Mouse (Mus musculus) lung, embryonic 16.5 days (tissue): Measurements from ENCODE around the gene Fgf12. TPM values are rescaled to one million over a fixed set of nuclear protein-coding genes. Genes with fewer than 3 reads are reported as not detected.

Experiments used
- ATAC-seq: fragments of 200-750 bp; cut with Nextera tagmentation; 2 replicates; pipeline ENCODE4 v1.8.0; 2017; ENCODE audit warnings: low read depth, mild to moderate bottlenecking, moderate library complexity
- H3K27ac ChIP-seq: fragments of 300-500 bp; sonication (generic); 2 replicates; pipeline ENCODE4 v1.5.1; 2014; ENCODE audit warnings: mild to moderate bottlenecking, control low read depth, low read length
- H3K27me3 ChIP-seq: fragments of 300-500 bp; sonication (generic); 2 replicates; pipeline ENCODE4 v1.6.1; 2014; ENCODE audit warnings: low read depth, low read length, mixed read lengths; ENCODE audit not compliant: control insufficient read depth, insufficient read depth
- H3K36me3 ChIP-seq: fragments of 300-500 bp; sonication (generic); 2 replicates; pipeline ENCODE4 v1.6.1; 2014; ENCODE audit warnings: low read length; ENCODE audit not compliant: control insufficient read depth, insufficient read depth
- H3K4me1 ChIP-seq: fragments of 300-500 bp; sonication (generic); replicated peaks from 2 replicates; pipeline ENCODE4 v1.6.1; 2014; ENCODE audit warnings: low read length, mixed read lengths; ENCODE audit not compliant: control insufficient read depth, insufficient read depth
- H3K4me2 ChIP-seq: fragments of 300-500 bp; sonication (generic); 2 replicates; pipeline ENCODE4 v1.6.1; 2014; ENCODE audit warnings: low read depth, low read length, control low read depth
- H3K4me3 ChIP-seq: fragments of 300-500 bp; sonication (generic); 2 replicates; pipeline ENCODE4 v1.5.1; 2014; ENCODE audit warnings: mild to moderate bottlenecking, low read length, control low read depth
- H3K9ac ChIP-seq: fragments of 300-500 bp; sonication (generic); 2 replicates; pipeline ENCODE4 v1.6.1; 2014; ENCODE audit warnings: low read length, control low read depth
- H3K9me3 ChIP-seq: fragments of 300-500 bp; sonication (generic); 2 replicates; pipeline ENCODE4 v1.6.1; 2016; ENCODE audit warnings: low read length; ENCODE audit not compliant: control insufficient read depth
- WGBS: fragments of 180-500 bp; shearing (Covaris S2); extraction: QIAGEN DNeasy Blood & Tissue Kit; methylation state at CpG from one replicate; pipeline ENCODE4 v1.1.7; 2014; 5-methylcytosine and 5-hydroxymethylcytosine counted together
- polyA plus RNA-seq: library from polyadenylated mRNA; unstranded; fragments of >200 nt; fragmentation: Nextera tagmentation; extraction: Ambion mirVana; gene quantifications from 2 replicates; pipeline ENCODE4 v1.2.1, GENCODE M21; 2015

Fgf12 gene
- polyA plus RNA-seq, 1 experiment from 2014 or later = 2.9 TPM

DNA sequence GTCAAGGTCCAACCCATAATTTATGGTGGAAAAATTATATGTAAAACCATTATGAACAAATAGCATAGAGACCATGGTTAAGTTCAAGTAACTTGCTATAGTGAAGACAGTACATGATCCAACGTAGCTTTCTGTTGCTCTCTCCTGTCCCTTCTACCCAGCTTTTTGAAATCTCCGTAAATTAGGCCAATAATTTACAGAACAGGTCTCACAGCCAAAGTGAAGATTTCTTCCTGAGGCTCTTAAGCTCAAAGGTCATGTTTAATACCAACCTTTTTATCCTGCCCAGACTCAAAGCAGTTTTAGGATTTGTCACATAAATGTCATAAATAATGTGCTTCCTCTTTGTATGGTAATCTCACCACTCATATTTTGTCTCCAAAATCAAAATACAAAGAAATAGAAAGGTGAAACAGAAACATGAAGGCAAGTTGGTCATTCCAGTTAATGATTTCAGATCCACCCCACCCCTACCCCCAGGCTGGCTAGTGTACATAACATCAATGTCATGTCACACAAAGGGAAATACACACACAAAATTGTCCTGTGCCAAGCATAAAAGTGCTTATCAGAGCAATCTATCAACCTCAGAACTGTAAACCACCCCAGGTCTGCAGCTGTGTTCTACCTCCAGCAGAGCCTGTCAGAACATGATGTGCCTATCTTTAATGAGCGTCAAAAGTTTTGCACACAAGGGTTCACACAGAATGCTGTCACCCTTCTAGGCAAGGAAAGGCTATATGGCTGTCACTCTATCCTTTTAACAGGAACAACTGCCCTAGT is 509.8 kb downstream of the Fgf12 start:
- no peaks in the 10 kb centered on the region for H3K27me3 ChIP-seq
- WGBS = 66% methylated on average over 3 of the region's 3 CpGs
- H3K9me3 ChIP-seq = no peaks in the 10 kb centered on the region
- no peak overlapping the region for H3K27ac ChIP-seq
- no peaks in the 10 kb centered on the region for H3K36me3 ChIP-seq
- H3K4me2 ChIP-seq = no peak overlapping the region
- H3K4me1 ChIP-seq = no peaks in the 10 kb centered on the region
- H3K4me3 ChIP-seq = no peak overlapping the region
- no peak for ATAC-seq
- H3K9ac ChIP-seq = no peak overlapping the region

DNA sequence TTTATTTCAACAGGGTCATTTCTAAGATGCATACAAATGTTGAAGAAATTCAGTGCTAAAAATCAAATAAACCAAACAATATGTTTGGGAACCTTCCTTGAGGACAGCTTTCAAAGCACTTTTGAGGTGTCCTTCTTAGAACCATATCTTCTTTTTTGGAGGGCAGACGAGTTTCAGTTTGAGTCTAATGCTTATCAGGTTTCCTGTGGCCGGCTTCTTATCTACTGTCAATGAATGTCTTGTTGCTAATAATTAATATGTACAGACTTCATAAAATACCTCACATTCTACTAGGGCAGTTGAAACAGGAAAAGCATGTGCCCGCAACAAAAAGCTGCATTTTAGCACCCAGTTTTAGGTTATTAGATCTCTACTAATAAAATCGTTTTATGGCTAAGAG is 513.5 kb downstream of the Fgf12 start:
- no peak overlapping the region for H3K4me2 ChIP-seq
- H3K4me3 ChIP-seq = no peak overlapping the region
- no peak for ATAC-seq
- 55% methylated on average over 4 of the region's 4 CpGs for WGBS
- no peak overlapping the region for H3K9ac ChIP-seq
- H3K36me3 ChIP-seq = no peaks in the 10 kb centered on the region
- no peaks in the 10 kb centered on the region for H3K27me3 ChIP-seq
- no peak overlapping the region for H3K27ac ChIP-seq
- no peaks in the 10 kb centered on the region for H3K4me1 ChIP-seq
- H3K9me3 ChIP-seq = no peaks in the 10 kb centered on the region

DNA sequence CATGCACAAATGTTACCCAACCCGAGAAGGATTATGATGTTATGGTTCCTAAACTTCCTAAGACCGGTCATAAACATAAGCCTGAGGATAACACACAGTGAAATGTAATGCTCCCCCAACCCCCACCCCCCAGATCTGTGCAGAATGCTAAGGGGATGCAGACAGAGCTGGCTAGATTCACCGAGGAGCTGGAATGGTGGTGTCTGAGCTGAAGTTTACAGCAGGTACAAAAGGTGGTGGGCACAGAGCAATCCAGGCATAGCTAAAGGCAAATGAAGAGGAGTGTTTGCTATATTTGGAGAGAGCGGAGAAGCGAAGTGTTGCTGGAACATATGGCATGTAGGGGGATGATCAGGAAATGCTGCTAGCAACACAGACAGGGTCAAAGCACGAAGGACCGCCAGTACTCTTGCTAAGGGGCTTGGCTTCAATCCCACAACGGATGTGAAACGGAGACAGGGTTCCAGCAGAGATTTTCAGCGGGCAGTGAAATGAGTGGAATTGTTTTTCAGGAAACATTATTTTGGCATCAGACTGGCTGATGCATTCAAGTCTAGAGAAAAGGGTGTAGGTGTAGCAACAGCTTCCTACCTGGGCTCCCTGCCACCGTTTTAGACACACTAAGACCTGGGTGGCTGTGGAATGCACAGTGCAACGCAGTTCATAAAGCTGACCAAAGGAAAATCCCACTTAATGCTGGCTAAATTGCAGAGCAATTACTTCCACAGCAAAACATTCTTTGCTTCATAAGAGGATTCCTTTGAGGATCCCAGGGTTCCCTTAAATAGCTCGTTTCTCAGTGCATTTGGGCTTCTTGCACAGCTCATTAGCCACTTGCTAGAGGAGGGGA is 514.6 kb downstream of the Fgf12 start:
- peak; percentile 89 for ATAC-seq
- H3K27me3 ChIP-seq = no peaks in the 10 kb centered on the region
- H3K4me3 ChIP-seq = no peak overlapping the region
- WGBS = 42% methylated on average over 13 of the region's 13 CpGs
- H3K4me2 ChIP-seq = 0 out of 2 replicates have a peak overlapping the region, but pooled peaks have one; percentile 9
- H3K27ac ChIP-seq = no peak overlapping the region
- H3K4me1 ChIP-seq = no peaks in the 10 kb centered on the region
- H3K36me3 ChIP-seq = no peaks in the 10 kb centered on the region
- no peaks in the 10 kb centered on the region for H3K9me3 ChIP-seq
- no peak overlapping the region for H3K9ac ChIP-seq

DNA sequence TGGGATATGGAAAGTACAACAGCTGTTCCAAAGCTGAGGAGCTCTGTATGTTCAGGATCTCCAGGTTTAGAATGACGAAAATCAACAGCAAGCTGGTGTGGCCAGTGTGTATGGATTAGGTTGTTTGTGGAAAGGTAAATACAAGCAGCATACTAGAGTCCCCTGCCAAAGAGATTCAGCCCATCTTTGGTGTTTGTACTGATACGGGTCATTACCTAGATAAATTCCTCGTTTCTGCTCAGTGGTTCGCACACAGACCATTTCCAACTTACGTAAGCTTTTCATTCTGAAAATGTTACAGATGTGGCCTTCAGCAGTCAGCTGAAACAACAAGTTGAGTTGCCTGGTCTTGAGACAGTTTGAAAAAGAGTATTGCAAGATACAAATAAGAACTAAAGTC is 536.9 kb downstream of the Fgf12 start:
- H3K4me1 ChIP-seq = no peaks in the 10 kb centered on the region
- no peaks in the 10 kb centered on the region for H3K27me3 ChIP-seq
- 73% methylated on average over 5 of the region's 5 CpGs for WGBS
- H3K9ac ChIP-seq = no peak overlapping the region
- no peak overlapping the region for H3K27ac ChIP-seq
- no peak overlapping the region for H3K4me3 ChIP-seq
- no peak for ATAC-seq
- no peaks in the 10 kb centered on the region for H3K36me3 ChIP-seq
- H3K4me2 ChIP-seq = no peak overlapping the region
- no peaks in the 10 kb centered on the region for H3K9me3 ChIP-seq

DNA sequence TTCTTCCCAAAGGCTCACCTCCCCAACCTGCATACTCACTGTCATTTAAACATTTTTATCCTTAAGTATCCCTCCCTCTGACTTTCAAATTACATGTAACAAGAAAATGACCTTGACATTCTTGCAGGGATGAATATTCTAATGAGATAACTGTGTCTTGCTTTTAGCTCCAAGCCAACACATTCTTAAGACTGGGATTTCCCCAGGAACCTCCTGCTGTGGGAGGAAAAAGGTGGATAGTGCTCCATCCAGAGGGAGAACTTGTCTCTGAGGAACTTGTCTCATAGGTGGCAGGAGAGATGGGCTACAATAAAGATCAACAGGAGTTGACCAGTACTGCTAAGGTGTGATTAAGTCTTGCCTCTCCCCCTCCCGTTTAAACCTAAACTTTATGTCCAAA is 540.5 kb downstream of the Fgf12 start:
- Histone ChIP-seq H3K4me3 (no peak overlapping the region), H3K9me3 (no peaks in the 10 kb centered on the region), H3K36me3 (no peaks in the 10 kb centered on the region), H3K27ac (no peak overlapping the region), H3K9ac (no peak overlapping the region), H3K4me1 (no peaks in the 10 kb centered on the region), H3K27me3 (no peaks in the 10 kb centered on the region), H3K4me2 (no peak overlapping the region)
- no peak for ATAC-seq
- WGBS = 91% methylated on average over 1 of the region's 1 CpGs

DNA sequence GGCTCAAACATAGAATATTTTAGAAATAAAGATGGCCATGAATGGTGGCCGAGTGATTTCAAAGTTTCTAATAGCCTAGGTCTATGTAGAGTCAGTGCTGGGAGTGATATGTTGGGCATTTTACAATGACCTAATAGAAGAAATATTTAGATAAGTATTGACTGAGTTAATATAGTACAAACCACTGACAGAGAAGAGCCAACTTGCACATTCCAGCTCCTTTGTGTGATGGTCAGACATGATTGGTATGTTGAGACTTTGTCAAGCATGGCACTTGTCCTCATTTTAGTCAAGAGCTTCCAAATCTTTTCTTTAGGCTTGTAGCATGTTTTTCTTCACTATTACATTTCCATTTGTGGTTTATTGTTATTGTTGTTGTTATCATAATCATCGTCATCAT is 596.4 kb downstream of the Fgf12 start:
- Histone ChIP-seq H3K9me3 (no peaks in the 10 kb centered on the region), H3K27me3 (no peaks in the 10 kb centered on the region), H3K27ac (no peak overlapping the region), H3K4me3 (no peak overlapping the region), H3K36me3 (no peaks in the 10 kb centered on the region), H3K4me1 (no peaks in the 10 kb centered on the region), H3K9ac (no peak overlapping the region), H3K4me2 (no peak overlapping the region)
- 80% methylated on average over 2 of the region's 2 CpGs for WGBS
- no peak for ATAC-seq

DNA sequence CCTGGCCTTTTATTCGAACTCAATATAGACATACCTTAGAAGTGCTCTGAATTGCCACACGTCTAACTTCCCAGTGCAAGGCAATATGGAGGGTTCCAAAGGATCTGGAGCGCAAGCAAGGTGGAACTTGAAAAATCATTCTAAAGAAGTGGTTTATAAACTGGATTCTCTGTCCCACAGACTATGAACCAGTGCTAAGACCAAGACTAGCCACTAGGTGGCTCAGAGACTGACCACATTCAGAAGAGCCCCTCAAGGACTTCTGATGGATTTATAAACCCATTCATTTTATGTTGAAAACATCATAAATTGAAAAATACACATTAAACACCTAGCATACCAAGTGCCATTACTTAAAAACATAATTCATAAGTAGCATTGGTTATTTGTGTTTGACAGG is 611.9 kb downstream of the Fgf12 start:
- 82% methylated on average over 3 of the region's 3 CpGs for WGBS

DNA sequence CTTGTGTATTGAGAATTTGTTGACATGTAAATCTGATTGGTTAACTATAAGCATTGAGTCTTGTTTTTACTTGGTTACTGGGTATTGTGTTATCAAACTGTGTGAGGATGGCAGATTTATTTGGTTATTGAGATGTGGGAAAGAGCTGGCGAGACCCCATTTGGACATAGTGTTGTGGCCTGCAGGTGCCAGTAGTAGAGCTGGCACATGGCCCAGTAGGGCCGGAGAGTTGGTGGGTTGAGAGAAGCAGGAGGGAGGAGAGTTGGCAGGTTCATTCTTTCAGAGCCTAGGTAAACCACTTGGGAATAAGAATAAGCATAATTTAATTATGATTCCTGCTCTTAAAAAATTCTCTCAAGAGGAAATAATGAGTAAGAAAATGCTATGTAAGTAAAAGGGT is 625.9 kb downstream of the Fgf12 start:
- Histone ChIP-seq H3K27me3 (no peaks in the 10 kb centered on the region), H3K9ac (no peak overlapping the region), H3K9me3 (no peaks in the 10 kb centered on the region), H3K4me3 (no peak overlapping the region), H3K36me3 (no peaks in the 10 kb centered on the region), H3K4me1 (no peaks in the 10 kb centered on the region), H3K27ac (no peak overlapping the region), H3K4me2 (no peak overlapping the region)
- no peak for ATAC-seq
- WGBS = 65% methylated on average over 2 of the region's 2 CpGs

More for the DNA sequence above, 611.9 kb downstream of the Fgf12 start:
- Histone ChIP-seq H3K9me3 (no peaks in the 10 kb centered on the region), H3K27me3 (no peaks in the 10 kb centered on the region), H3K4me3 (no peak overlapping the region), H3K4me2 (no peak overlapping the region), H3K27ac (no peak overlapping the region), H3K9ac (no peak overlapping the region), H3K4me1 (no peaks in the 10 kb centered on the region), H3K36me3 (no peaks in the 10 kb centered on the region)
- no peak for ATAC-seq
